In genomic region chr15:24906957-24907356, GRCm38 (mm10) we compare ENCODE assay signal across 11 mouse cellular contexts.
A peak's percentile ranks its signal among the peaks of the same experiment; 100 is the strongest.
DNase-seq lines count a peak whose midpoint lies in the region; ATAC-seq and TF ChIP-seq lines count a peak whose summit lies in the region.
"Had no signal": no experiment of that assay in that cellular context is flagged by ENCODE, and none has a peak within 500 bp of the region (broad histone marks: within the 10 kb centered on the region; RNA-seq: fewer than 3 reads in every experiment).

No protein-coding gene starts in this region.

- no peak overlapping the region for H3K4me3 ChIP-seq in midbrain, embryonic 15.5 days
- H3K4me3 ChIP-seq in midbrain, embryonic 13.5 days (replicated peaks): no peak overlapping the region
- H3K4me3 ChIP-seq in layer of hippocampus, adult 2 months: no peak overlapping the region
- H3K4me3 ChIP-seq: heart, embryonic 15.5 days had no signal

- peak; percentile 83 to 88 for DNase-seq in cerebellum, postnatal 25 days
- DNase-seq in layer of hippocampus, adult 2 months (ENCODE audit: low spot score in 2 of 2): peak; percentile 20 to 26
- DNase-seq in right cerebral cortex, postnatal 25 days: peak; percentile 11
- no peak for DNase-seq in thymus, adult 18-20 months
- no peak for DNase-seq in T-cell, adult 2 months (ENCODE audit: low spot score)
- DNase-seq: adrenal gland, postnatal 14 days; lung, embryonic 14.5 days had no signal

- H3K27me3 ChIP-seq in midbrain, embryonic 15.5 days (replicated peaks): no peaks in the 10 kb centered on the region
- H3K27me3 ChIP-seq in midbrain, embryonic 13.5 days: no peaks in the 10 kb centered on the region
- H3K27me3 ChIP-seq: heart, embryonic 15.5 days had no signal

- 0 out of 2 replicates have a peak, but pooled peaks have one; percentile 20 for ATAC-seq in midbrain, embryonic 15.5 days (replicated peaks)
- no peak for ATAC-seq in midbrain, embryonic 13.5 days
- no peak for ATAC-seq in CD4-positive, CD25-positive, alpha-beta regulatory T cell, adult 4 months

- WGBS in midbrain, embryonic 15.5 days: 68% methylated on average over 4 of the region's 4 CpGs
- WGBS in midbrain, embryonic 13.5 days: 76% methylated on average over 4 of the region's 4 CpGs

- no peaks in the 10 kb centered on the region for H3K4me1 ChIP-seq in midbrain, embryonic 15.5 days
- peaks cover 5% of the 10 kb centered on the region; the same call in 1 of the 2 replicates for H3K4me1 ChIP-seq in midbrain, embryonic 13.5 days (replicated peaks)
- H3K4me1 ChIP-seq: heart, embryonic 15.5 days had no signal

- no peaks in the 10 kb centered on the region for H3K36me3 ChIP-seq in midbrain, embryonic 15.5 days (replicated peaks)
- no peaks in the 10 kb centered on the region for H3K36me3 ChIP-seq in midbrain, embryonic 13.5 days
- H3K36me3 ChIP-seq: heart, embryonic 15.5 days had no signal

- no peak overlapping the region for H3K4me2 ChIP-seq in midbrain, embryonic 15.5 days
- no peak overlapping the region for H3K4me2 ChIP-seq in midbrain, embryonic 13.5 days (replicated peaks)
- H3K4me2 ChIP-seq: heart, embryonic 15.5 days; lung, embryonic 14.5 days had no signal

- no peaks in the 10 kb centered on the region for H3K9me3 ChIP-seq in midbrain, embryonic 15.5 days
- H3K9me3 ChIP-seq in midbrain, embryonic 13.5 days: no peaks in the 10 kb centered on the region
- H3K9me3 ChIP-seq: heart, embryonic 15.5 days had no signal

- no peak for TF ChIP-seq CTCF in layer of hippocampus, adult 2 months (conservative IDR thresholded peaks at IDR 0.05)

- H3K27ac ChIP-seq in midbrain, embryonic 15.5 days: no peak overlapping the region
- no peak overlapping the region for H3K27ac ChIP-seq in midbrain, embryonic 13.5 days
- no peak overlapping the region for H3K27ac ChIP-seq in layer of hippocampus, adult 2 months
- H3K27ac ChIP-seq: heart, embryonic 15.5 days had no signal

- no peak overlapping the region for H3K9ac ChIP-seq in midbrain, embryonic 15.5 days
- H3K9ac ChIP-seq in midbrain, embryonic 13.5 days (replicated peaks): no peak overlapping the region
- H3K9ac ChIP-seq: heart, embryonic 15.5 days; lung, embryonic 14.5 days had no signal

Comparison
In these comparisons a context has a peak if more than half of its experiments do, and no peak if none do; other contexts are left out.
1. DNase-seq: peak in cerebellum, postnatal 25 days (2 of 2), layer of hippocampus, adult 2 months (2 of 2) and right cerebral cortex, postnatal 25 days (single experiment); none in thymus, adult 18-20 months (0 of 2) and T-cell, adult 2 months (single experiment).